Comparison of ENCODE assay signal across 16 mouse cellular contexts in genomic region chr7:46483050-46483449, GRCm38 (mm10).
A peak's percentile ranks its signal among the peaks of the same experiment; 100 is the strongest.
DNase-seq lines count a peak whose midpoint lies in the region; ATAC-seq lines count a peak whose summit lies in the region.
"Had no signal": no experiment of that assay in that cellular context is flagged by ENCODE, and none has a peak within 500 bp of the region (broad histone marks: within the 10 kb centered on the region; RNA-seq: fewer than 3 reads in every experiment).

No protein-coding gene starts in this region.

- peak; percentile 56 for DNase-seq in gastrocnemius, adult 18-20 months (ENCODE audit: low spot score)
- no peak for DNase-seq in gastrocnemius, postnatal 10 days
- DNase-seq in midbrain, embryonic 11.5 days (ENCODE audit: low spot score, missing footprints): peak; percentile 64
- DNase-seq in embryo, embryonic 11 days: no peak
- DNase-seq: adrenal gland, postnatal 25 days; cerebellum, adult 18-20 months; thymus, adult 2 months had no signal

- no peak overlapping the region for H3K9ac ChIP-seq in midbrain, embryonic 11.5 days (ENCODE audit: low read length)
- no peak overlapping the region for H3K9ac ChIP-seq in midbrain, embryonic 16.5 days (ENCODE audit: low read depth, low read length)
- no peak overlapping the region for H3K9ac ChIP-seq in hindbrain, embryonic 13.5 days
- no peak overlapping the region for H3K9ac ChIP-seq in neural tube, embryonic 15.5 days (replicated peaks)
- H3K9ac ChIP-seq in forebrain, embryonic 12.5 days: no peak overlapping the region
- H3K9ac ChIP-seq: limb, embryonic 12.5 days; liver, embryonic 14.5 days; stomach, embryonic 15.5 days had no signal

- H3K27me3 ChIP-seq in midbrain, embryonic 11.5 days (ENCODE audit: control insufficient read depth, insufficient read depth, low read length): no peaks in the 10 kb centered on the region
- no peaks in the 10 kb centered on the region for H3K27me3 ChIP-seq in midbrain, embryonic 16.5 days (ENCODE audit: control insufficient read depth, insufficient read depth, low read depth, low read length)
- H3K27me3 ChIP-seq in hindbrain, embryonic 13.5 days: no peaks in the 10 kb centered on the region
- H3K27me3 ChIP-seq in neural tube, embryonic 15.5 days (replicated peaks): no peaks in the 10 kb centered on the region
- H3K27me3 ChIP-seq in forebrain, embryonic 12.5 days: no peaks in the 10 kb centered on the region
- H3K27me3 ChIP-seq: limb, embryonic 12.5 days; stomach, embryonic 15.5 days had no signal

- no peak for ATAC-seq in midbrain, embryonic 11.5 days (ENCODE audit: low FRiP score)
- ATAC-seq in midbrain, embryonic 16.5 days: no peak
- ATAC-seq in hindbrain, embryonic 13.5 days (ENCODE audit: low FRiP score): no peak
- ATAC-seq in neural tube, embryonic 15.5 days (ENCODE audit: low FRiP score): 0 out of 2 replicates have a peak, but pooled peaks have one; percentile 22
- no peak for ATAC-seq in forebrain, embryonic 12.5 days (ENCODE audit: low FRiP score)
- ATAC-seq: lung, postnatal 0 days had no signal

- H3K4me1 ChIP-seq in midbrain, embryonic 11.5 days (ENCODE audit: control insufficient read depth, insufficient read depth, low read length): no peaks in the 10 kb centered on the region
- H3K4me1 ChIP-seq in midbrain, embryonic 16.5 days (ENCODE audit: control insufficient read depth, insufficient read depth, low read length): 0 out of 2 replicates have a peak, but pooled peaks cover 6% of the 10 kb centered on the region
- peaks cover 19% of the 10 kb centered on the region for H3K4me1 ChIP-seq in hindbrain, embryonic 13.5 days (replicated peaks)
- peaks cover 18% of the 10 kb centered on the region for H3K4me1 ChIP-seq in neural tube, embryonic 15.5 days
- H3K4me1 ChIP-seq in forebrain, embryonic 12.5 days: peaks cover 5% of the 10 kb centered on the region; the same call in 1 of the 2 replicates

- WGBS in midbrain, embryonic 11.5 days: 80% methylated on average over 10 of the region's 10 CpGs
- WGBS in midbrain, embryonic 16.5 days: 69% methylated on average over 10 of the region's 10 CpGs
- 51% methylated on average over 10 of the region's 10 CpGs for WGBS in hindbrain, embryonic 13.5 days
- WGBS in neural tube, embryonic 15.5 days: 41% methylated on average over 10 of the region's 10 CpGs
- 85% methylated on average over 10 of the region's 10 CpGs for WGBS in forebrain, embryonic 12.5 days

- H3K36me3 ChIP-seq in midbrain, embryonic 11.5 days (ENCODE audit: control insufficient read depth, insufficient read depth, low read length): no peaks in the 10 kb centered on the region
- no peaks in the 10 kb centered on the region for H3K36me3 ChIP-seq in midbrain, embryonic 16.5 days (ENCODE audit: control insufficient read depth, insufficient read depth, low read length)
- no peaks in the 10 kb centered on the region for H3K36me3 ChIP-seq in hindbrain, embryonic 13.5 days
- H3K36me3 ChIP-seq in neural tube, embryonic 15.5 days: no peaks in the 10 kb centered on the region
- H3K36me3 ChIP-seq in forebrain, embryonic 12.5 days (replicated peaks): no peaks in the 10 kb centered on the region
- H3K36me3 ChIP-seq: limb, embryonic 12.5 days; stomach, embryonic 15.5 days had no signal

- H3K9me3 ChIP-seq in midbrain, embryonic 11.5 days (ENCODE audit: control insufficient read depth, low read length): no peaks in the 10 kb centered on the region
- no peaks in the 10 kb centered on the region for H3K9me3 ChIP-seq in midbrain, embryonic 16.5 days (replicated peaks; ENCODE audit: control insufficient read depth, low read length, poor library complexity, severe bottlenecking)
- H3K9me3 ChIP-seq in hindbrain, embryonic 13.5 days: no peaks in the 10 kb centered on the region
- no peaks in the 10 kb centered on the region for H3K9me3 ChIP-seq in neural tube, embryonic 15.5 days (replicated peaks)
- no peaks in the 10 kb centered on the region for H3K9me3 ChIP-seq in forebrain, embryonic 12.5 days
- H3K9me3 ChIP-seq: limb, embryonic 12.5 days; stomach, embryonic 15.5 days had no signal

- no peak overlapping the region for H3K4me3 ChIP-seq in midbrain, embryonic 11.5 days (ENCODE audit: low read depth, low read length)
- no peak overlapping the region for H3K4me3 ChIP-seq in midbrain, embryonic 16.5 days (ENCODE audit: low read depth, low read length)
- no peak overlapping the region for H3K4me3 ChIP-seq in hindbrain, embryonic 13.5 days
- H3K4me3 ChIP-seq in neural tube, embryonic 15.5 days (replicated peaks): no peak overlapping the region
- H3K4me3 ChIP-seq in forebrain, embryonic 12.5 days (replicated peaks): no peak overlapping the region
- H3K4me3 ChIP-seq: left cerebral cortex, adult 2 months; limb, embryonic 12.5 days; stomach, embryonic 15.5 days had no signal

- H3K4me2 ChIP-seq in midbrain, embryonic 11.5 days: no peak overlapping the region
- H3K4me2 ChIP-seq in midbrain, embryonic 16.5 days (ENCODE audit: low read length): no peak overlapping the region
- H3K4me2 ChIP-seq in hindbrain, embryonic 13.5 days: no peak overlapping the region
- H3K4me2 ChIP-seq in neural tube, embryonic 15.5 days: no peak overlapping the region
- H3K4me2 ChIP-seq in forebrain, embryonic 12.5 days: no peak overlapping the region
- H3K4me2 ChIP-seq: limb, embryonic 12.5 days; stomach, embryonic 15.5 days had no signal

- H3K27ac ChIP-seq in midbrain, embryonic 11.5 days (ENCODE audit: low read depth, low read length): no peak overlapping the region
- no peak overlapping the region for H3K27ac ChIP-seq in midbrain, embryonic 16.5 days (ENCODE audit: low read length)
- peak overlapping the region; percentile 18; the same call in 1 of the 2 replicates for H3K27ac ChIP-seq in hindbrain, embryonic 13.5 days
- H3K27ac ChIP-seq in neural tube, embryonic 15.5 days (replicated peaks): peak overlapping the region; percentile 15; the same call in 1 of the 2 replicates
- no peak overlapping the region for H3K27ac ChIP-seq in forebrain, embryonic 12.5 days
- H3K27ac ChIP-seq: left cerebral cortex, adult 2 months; limb, embryonic 12.5 days; liver, embryonic 14.5 days; stomach, embryonic 15.5 days had no signal

Comparison
In these comparisons a context has a peak if more than half of its experiments do, and no peak if none do; other contexts are left out.
1. DNase-seq: peak in gastrocnemius, adult 18-20 months (single experiment) and midbrain, embryonic 11.5 days (single experiment); none in gastrocnemius, postnatal 10 days (single experiment) and embryo, embryonic 11 days (single experiment).
2. H3K27ac ChIP-seq: peak in hindbrain, embryonic 13.5 days (single experiment) and neural tube, embryonic 15.5 days (single experiment); none in midbrain, embryonic 11.5 days (single experiment), midbrain, embryonic 16.5 days (single experiment) and forebrain, embryonic 12.5 days (single experiment).